Mouse (Mus musculus): ENCODE measurements around the gene Gprasp1. TPM values are rescaled to one million over a fixed set of nuclear protein-coding genes. Genes with fewer than 3 reads are reported as not detected.
A peak's percentile ranks its signal among the peaks of the same experiment; 100 is the strongest.
"Not testable (repeated sequence)": the region's sequence is repeated elsewhere in the genome, so short reads cannot be mapped to it uniquely, and the experiment has no call there.

The Gprasp1 gene
- polyA plus RNA-seq, 1 experiment from 2014 or later, result 76.7 TPM

DNA sequence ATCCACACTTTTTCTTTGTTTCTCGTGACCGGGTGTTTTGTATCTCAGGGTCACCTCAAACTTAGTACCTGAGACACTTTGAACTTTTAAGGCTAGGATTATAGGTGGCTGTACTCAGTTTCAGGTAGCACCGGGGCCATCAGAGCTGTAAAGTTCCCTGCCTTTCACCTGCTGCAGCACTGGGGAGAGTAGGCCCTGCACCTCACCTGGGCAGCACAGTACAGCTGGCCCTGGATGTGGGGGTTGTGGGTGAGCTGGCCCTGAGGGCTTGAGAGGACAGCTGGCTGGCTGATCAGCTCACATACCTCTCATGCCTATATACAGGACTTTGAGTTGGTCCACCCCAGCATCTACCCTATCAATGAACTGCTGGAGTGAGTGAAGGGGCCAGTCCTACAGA lies 61.6 kb downstream of the Gprasp1 start:
- ATAC-seq (ENCODE audit: low FRiP score), result no peak
- no peaks in the 10 kb centered on the region for H3K27me3 ChIP-seq (ENCODE audit: control insufficient read depth, insufficient read depth, low read length)
- H3K27ac ChIP-seq (ENCODE audit: low read depth, low read length), result no peak overlapping the region
- no peaks in the 10 kb centered on the region for H3K36me3 ChIP-seq (ENCODE audit: control insufficient read depth, insufficient read depth, low read length)
- no peak overlapping the region for H3K9ac ChIP-seq (ENCODE audit: low read length)
- H3K4me3 ChIP-seq (ENCODE audit: low read depth, low read length), result no peak overlapping the region
- H3K4me2 ChIP-seq, result no peak overlapping the region
- H3K4me1 ChIP-seq (ENCODE audit: control insufficient read depth, insufficient read depth, low read length), result no peaks in the 10 kb centered on the region
- no peaks in the 10 kb centered on the region for H3K9me3 ChIP-seq (ENCODE audit: control insufficient read depth, low read length)
- no peak for DNase-seq (ENCODE audit: low spot score, missing footprints)
- 80% methylated on average over 3 of the region's 3 CpGs for WGBS

DNA sequence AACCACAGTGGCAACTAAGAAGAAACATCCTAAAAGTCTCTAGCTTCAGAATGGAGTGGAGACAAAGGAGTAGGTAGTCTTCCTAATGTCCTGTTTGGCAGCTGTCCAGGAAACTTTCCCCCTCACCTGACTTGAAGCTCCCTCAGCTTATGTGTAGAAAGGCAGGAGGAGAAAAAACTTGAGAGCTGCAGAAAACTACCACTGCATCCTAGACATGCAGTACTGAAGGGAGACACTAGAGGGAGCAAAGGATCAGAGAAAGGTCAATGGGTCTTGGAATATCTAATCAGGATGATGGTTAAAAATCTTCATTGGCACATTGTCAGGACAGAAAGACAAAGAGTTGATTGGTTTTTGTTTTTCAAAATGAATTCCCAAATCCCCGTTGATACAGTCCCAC lies 63.2 kb downstream of the Gprasp1 start:
- WGBS, result 35% methylated on average over 1 of the region's 1 CpGs
- ATAC-seq (ENCODE audit: low FRiP score) (no peak), DNase-seq (ENCODE audit: low spot score, missing footprints) (peak; percentile 88)
- Histone ChIP-seq H3K4me2 (no peak overlapping the region), H3K9ac (ENCODE audit: low read length) (no peak overlapping the region), H3K27ac (ENCODE audit: low read depth, low read length) (no peak overlapping the region), H3K9me3 (ENCODE audit: control insufficient read depth, low read length) (no peaks in the 10 kb centered on the region), H3K27me3 (ENCODE audit: control insufficient read depth, insufficient read depth, low read length) (no peaks in the 10 kb centered on the region), H3K36me3 (ENCODE audit: control insufficient read depth, insufficient read depth, low read length) (no peaks in the 10 kb centered on the region), H3K4me1 (ENCODE audit: control insufficient read depth, insufficient read depth, low read length) (no peaks in the 10 kb centered on the region), H3K4me3 (ENCODE audit: low read depth, low read length) (no peak overlapping the region)

DNA sequence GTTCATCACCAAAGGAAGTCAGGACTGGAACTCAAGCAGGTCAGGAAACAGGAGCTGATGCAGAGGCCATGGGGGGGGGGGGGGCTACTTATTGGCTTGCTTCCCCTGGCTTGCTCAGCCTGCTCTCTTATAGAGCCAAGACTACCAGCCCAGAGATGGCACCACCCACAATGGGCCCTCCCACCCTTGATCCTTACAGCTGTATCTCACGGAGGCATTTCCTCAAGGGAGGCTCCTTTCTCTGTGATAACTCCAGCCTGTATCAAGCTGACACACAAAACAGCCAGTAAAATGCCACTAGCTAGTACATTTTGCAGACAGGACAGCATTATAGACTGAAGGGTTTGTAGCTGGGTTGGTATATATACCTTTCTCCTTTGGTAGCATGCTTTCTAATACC lies 93.4 kb downstream of the Gprasp1 start:
- WGBS, result 46% methylated on average over 1 of the region's 1 CpGs
- not testable (repeated sequence) for H3K4me3 ChIP-seq (ENCODE audit: low read depth, low read length); ATAC-seq (ENCODE audit: low FRiP score); H3K27ac ChIP-seq (ENCODE audit: low read depth, low read length); H3K36me3 ChIP-seq (ENCODE audit: control insufficient read depth, insufficient read depth, low read length); H3K27me3 ChIP-seq (ENCODE audit: control insufficient read depth, insufficient read depth, low read length); H3K9me3 ChIP-seq (ENCODE audit: control insufficient read depth, low read length); H3K4me1 ChIP-seq (ENCODE audit: control insufficient read depth, insufficient read depth, low read length); H3K9ac ChIP-seq (ENCODE audit: low read length); H3K4me2 ChIP-seq; DNase-seq (ENCODE audit: low spot score, missing footprints)

DNA sequence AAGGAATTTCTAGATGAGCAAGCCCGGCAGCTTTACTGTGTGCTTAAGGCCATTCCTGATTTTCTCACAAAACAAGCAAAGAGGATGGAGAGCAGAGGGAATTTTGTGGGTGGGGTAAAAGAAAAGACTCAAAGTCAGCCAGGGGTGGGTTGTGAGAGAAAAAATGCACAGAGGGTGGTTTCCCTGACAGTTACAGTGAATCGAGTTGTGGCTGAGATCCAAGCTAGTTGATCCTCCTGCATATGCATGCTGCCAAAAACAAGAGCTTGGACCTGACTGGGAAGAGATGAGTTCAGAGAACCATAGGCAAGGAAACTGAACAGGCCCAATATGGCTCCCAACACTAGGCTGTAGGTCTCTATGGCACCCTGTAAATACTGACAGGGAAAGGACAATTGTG lies 95.4 kb downstream of the Gprasp1 start:
- Histone ChIP-seq H3K9me3 (ENCODE audit: control insufficient read depth, low read length) (no peaks in the 10 kb centered on the region), H3K36me3 (ENCODE audit: control insufficient read depth, insufficient read depth, low read length) (no peaks in the 10 kb centered on the region), H3K4me3 (ENCODE audit: low read depth, low read length) (no peak overlapping the region), H3K27ac (ENCODE audit: low read depth, low read length) (no peak overlapping the region), H3K4me1 (ENCODE audit: control insufficient read depth, insufficient read depth, low read length) (no peaks in the 10 kb centered on the region), H3K27me3 (ENCODE audit: control insufficient read depth, insufficient read depth, low read length) (no peaks in the 10 kb centered on the region), H3K9ac (ENCODE audit: low read length) (no peak overlapping the region), H3K4me2 (no peak overlapping the region)
- ATAC-seq (ENCODE audit: low FRiP score), result no peak
- no peak for DNase-seq (ENCODE audit: low spot score, missing footprints)
- WGBS, result 73% methylated on average over 2 of the region's 2 CpGs

DNA sequence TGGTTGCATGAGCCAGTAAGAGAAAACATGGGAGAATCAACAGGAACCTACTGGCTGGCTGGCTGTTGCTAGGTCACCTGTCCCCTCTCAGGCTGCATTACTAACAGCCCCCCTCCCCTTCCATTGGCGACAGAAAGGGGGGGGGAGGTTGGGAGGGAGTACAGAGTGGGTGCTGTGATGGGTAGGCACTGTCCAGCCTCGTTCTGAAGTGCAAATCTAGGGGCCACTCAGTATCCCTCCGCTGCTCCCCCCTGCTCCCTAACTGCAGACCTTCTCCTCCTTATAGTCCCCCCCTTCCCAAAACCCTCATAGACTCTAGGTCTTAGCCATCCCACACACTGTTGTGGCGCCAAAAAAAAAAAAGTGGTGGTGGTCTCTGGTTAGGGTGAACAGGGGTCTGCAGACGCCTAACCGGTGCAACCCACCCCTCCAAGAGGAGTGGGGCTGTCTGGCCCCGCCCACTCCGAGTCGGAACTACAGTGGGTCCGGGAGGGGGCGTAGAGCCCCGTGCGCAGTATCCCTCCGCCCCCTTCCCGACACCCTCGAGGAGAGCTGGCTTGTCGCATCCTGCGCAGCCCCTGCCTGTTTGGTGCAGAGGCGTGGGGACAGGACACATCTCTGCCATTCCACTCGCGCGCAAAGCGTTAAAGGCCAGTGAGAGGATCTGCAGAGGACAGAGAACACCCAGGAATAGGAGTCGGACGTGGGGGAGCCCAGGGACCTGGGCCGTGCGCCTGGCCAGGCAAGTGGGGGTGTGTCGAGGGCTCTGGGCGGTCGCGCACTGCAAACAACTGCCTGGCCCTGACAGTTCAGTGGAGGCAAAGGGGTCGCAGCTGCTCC lies 96.2 kb downstream of the Gprasp1 start, which contains the start of gene Gprasp2:
Gene Gprasp2, plus strand, starts transcription at position 514 of the 840 bp plus-strand sequence.
- H3K4me3 ChIP-seq (ENCODE audit: low read depth, low read length), result peak within 1 kb of the TSS; percentile 39
- ATAC-seq (ENCODE audit: low FRiP score), result peak; percentile 89
- H3K9me3 ChIP-seq (ENCODE audit: control insufficient read depth, low read length); H3K36me3 ChIP-seq (ENCODE audit: control insufficient read depth, insufficient read depth, low read length); H3K27ac ChIP-seq (ENCODE audit: low read depth, low read length); H3K27me3 ChIP-seq (ENCODE audit: control insufficient read depth, insufficient read depth, low read length); H3K4me1 ChIP-seq (ENCODE audit: control insufficient read depth, insufficient read depth, low read length): not testable (repeated sequence)
- WGBS, result 21% methylated on average over 29 of the region's 32 CpGs
- peak within 1 kb of the TSS; percentile 54 for H3K9ac ChIP-seq (ENCODE audit: low read length)
- peak within 1 kb of the TSS; percentile 63 for H3K4me2 ChIP-seq
- peak; percentile 91 for DNase-seq (ENCODE audit: low spot score, missing footprints)

DNA sequence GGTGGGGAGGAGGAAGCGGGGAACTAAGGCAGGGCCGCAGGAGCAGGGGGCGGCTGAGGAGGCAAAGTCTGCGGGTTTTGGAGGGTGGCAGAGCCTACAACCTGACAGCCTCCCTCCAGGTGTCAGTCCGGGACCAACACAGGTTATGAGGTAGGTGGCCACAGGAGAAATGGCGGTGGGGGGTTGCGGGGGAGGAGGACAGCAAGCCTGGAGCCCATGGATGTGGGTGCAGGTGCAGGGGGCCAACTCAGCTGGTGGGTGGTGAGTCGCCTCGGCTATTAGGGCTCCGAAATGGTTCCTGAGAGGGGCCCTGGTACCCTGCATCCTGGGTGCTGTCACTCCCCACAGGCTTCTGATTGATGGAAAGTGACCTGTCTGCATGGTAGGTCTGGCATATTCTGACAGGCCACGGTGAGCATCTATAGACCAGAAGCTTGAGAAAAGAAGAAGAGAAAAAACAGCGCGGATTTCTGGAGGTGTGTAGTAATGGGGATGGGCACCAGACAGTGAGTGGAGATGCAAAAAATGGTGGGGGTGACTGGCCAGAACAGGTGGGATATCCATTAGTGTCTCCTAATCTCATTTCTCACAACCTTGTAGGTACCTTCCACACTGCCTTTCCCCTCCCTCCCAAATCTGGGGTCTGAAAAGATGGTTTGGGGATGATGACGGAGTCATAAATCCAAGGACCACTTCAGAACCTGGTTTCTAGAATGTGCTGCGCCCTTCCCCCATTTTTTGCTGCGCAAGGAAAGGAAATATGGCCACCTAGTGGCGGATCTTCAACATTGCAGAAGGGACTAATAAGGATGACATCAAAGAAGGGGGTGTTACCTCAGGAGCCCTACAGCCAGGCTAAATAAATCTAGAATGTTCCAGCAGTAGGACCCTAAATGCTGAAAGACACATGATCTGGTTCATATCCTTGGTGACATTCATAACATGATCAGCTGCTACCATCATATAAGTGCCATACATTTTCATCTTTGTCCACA lies 97.2 kb downstream of the Gprasp1 start:
- peak overlapping the region; percentile 39 for H3K4me3 ChIP-seq (ENCODE audit: low read depth, low read length)

More for the DNA sequence above, 97.2 kb downstream of the Gprasp1 start:
- H3K9me3 ChIP-seq (ENCODE audit: control insufficient read depth, low read length); H3K27me3 ChIP-seq (ENCODE audit: control insufficient read depth, insufficient read depth, low read length); H3K27ac ChIP-seq (ENCODE audit: low read depth, low read length); DNase-seq (ENCODE audit: low spot score, missing footprints); H3K4me1 ChIP-seq (ENCODE audit: control insufficient read depth, insufficient read depth, low read length); H3K36me3 ChIP-seq (ENCODE audit: control insufficient read depth, insufficient read depth, low read length): not testable (repeated sequence)
- Histone ChIP-seq H3K9ac (ENCODE audit: low read length) (peak overlapping the region; percentile 54), H3K4me2 (peak overlapping the region; percentile 63)
- ATAC-seq (ENCODE audit: low FRiP score), result peak; percentile 52
- WGBS, result 17% methylated on average over 16 of the region's 17 CpGs

MicroRNAs within 50 kb of the gene (microRNA counts, 519-probe panel; counts per million panel counts)
- not detected for microRNA mmu-miR-1970

Small RNA genes within 50 kb of the gene (microRNA-seq; reads per million reads assigned to microRNA genes)
- gene Mir1970, result not detected
- gene Mir7646, result not detected

Other genes with a start within 250 kb of the Gprasp1 start
- not detected in 2 replicates for gene AV320801, start 248.1 kb upstream of the Gprasp1 start, polyA plus RNA-seq (2014; fragmentation: Nextera tagmentation; extraction: Ambion mirVana)
- not detected in 2 replicates for gene Nxf7, start 144.0 kb upstream of the Gprasp1 start, polyA plus RNA-seq (2014; fragmentation: Nextera tagmentation; extraction: Ambion mirVana)
- not detected in 2 replicates for gene Prame, start 115.0 kb upstream of the Gprasp1 start, polyA plus RNA-seq (2014; fragmentation: Nextera tagmentation; extraction: Ambion mirVana)
- gene Tcp11x2, start 48.9 kb upstream of the Gprasp1 start, polyA plus RNA-seq (2014; fragmentation: Nextera tagmentation; extraction: Ambion mirVana), result not detected in 2 replicates
- not detected in 2 replicates for gene Tmsb15a, start 17.5 kb upstream of the Gprasp1 start, polyA plus RNA-seq (2014; fragmentation: Nextera tagmentation; extraction: Ambion mirVana)
- gene Armcx5, start within 50 bp of the Gprasp1 start, polyA plus RNA-seq (2014; fragmentation: Nextera tagmentation; extraction: Ambion mirVana), result 9.6 and 10.4 TPM in 2 replicates
- gene Bhlhb9, start 54.9 kb downstream of the Gprasp1 start, polyA plus RNA-seq (2014; fragmentation: Nextera tagmentation; extraction: Ambion mirVana), result 67.1 and 79.6 TPM in 2 replicates
- 38.9 and 48.1 TPM in 2 replicates for gene Gprasp2, start 96.3 kb downstream of the Gprasp1 start, polyA plus RNA-seq (2014; fragmentation: Nextera tagmentation; extraction: Ambion mirVana)

Data from midbrain, embryonic 11.5 days (tissue).